Mouse (Mus musculus): ENCODE results near the gene Sec14l5.

DNA sequence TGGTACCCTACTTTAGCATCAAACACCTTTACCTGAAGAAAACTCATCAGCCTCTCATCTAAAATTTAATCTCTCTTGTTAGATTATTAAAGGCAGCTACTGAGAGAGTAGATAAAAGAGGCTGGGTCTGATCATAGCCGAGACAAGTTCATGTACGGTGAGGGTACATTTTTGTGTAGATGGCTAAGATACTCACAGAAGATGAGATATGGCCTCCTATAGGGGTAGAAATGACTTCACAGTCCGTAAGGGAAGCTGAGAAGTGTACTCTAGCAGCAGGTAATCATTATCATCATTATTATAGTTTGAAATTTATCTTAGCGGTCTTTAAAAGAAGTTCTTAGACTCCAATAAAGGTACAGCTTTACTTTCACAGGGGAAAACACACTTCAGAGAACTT lies 86.1 kb downstream of the Sec14l5 start:
- TF ChIP-seq POLR2A (IDR thresholded peaks at IDR 0.05; ENCODE audit: insufficient read depth, low read depth, low read length): no peak
- TF ChIP-seq CTCF (IDR thresholded peaks at IDR 0.05; ENCODE audit: insufficient read depth, low read depth, low read length): no peak

Data from olfactory bulb, adult 2 months (tissue).